Mouse (Mus musculus) lung, postnatal 0 days (tissue): ENCODE results near the gene Mrfap1.

ENCODE experiments used
- CTCF ChIP-seq: IDR thresholded peaks from 2 replicates; pipeline ENCODE4 v1.5.1; 2016; ENCODE audit warnings: antibody characterized with exemption, mild to moderate bottlenecking
- EP300 ChIP-seq: IDR thresholded peaks from 2 replicates; pipeline ENCODE4 v1.6.1; 2016; ENCODE audit warnings: antibody characterized with exemption, mild to moderate bottlenecking, control low read depth

DNA sequence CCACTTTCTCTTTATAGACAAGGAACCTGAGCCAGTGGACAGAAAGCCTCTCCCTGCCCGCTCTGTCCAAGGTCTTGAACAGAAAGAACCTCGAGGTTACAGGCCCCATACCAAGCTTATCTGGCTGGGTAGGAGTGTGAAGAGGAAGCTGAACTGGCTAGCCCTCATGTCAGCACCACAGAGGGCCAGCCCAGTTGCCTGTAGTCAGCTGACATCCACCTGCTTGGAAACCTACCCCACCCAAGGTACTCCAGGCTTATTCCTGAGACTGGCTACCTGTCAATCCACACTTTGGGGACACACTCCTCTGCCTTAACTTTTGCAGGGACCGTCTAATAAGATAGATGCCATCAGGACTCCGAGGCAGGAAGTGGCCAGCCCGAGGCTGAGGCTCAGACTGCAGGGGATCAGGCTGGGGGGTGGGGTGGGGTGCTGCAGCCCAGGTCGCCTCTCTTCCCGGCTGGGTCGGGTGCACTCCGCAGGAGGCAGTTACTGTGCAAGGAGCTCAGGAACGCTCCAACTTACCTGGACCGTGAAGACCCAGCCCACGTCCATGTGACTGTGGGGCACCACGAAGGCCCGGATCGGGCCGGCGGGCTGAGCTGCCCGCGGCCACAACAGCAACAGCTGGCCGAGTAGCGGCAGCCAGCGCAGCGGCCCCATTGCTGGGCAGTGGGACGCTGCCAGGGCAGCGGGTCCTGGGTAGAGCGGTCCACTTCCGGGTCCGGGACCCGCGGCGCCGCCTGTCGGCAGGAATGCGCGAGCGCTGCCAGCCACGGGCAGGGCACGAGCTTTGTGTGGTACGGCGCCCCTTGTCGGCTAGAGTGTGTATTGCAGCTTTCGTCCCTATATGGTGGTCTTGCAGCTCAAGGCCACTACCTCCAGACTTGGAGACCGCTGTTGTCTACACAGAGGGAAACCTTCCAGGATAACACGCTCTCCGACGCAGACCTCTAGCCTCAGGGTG lies 33.6 kb upstream of the Mrfap1 start, which contains the start of gene Man2b2:
- TF ChIP-seq CTCF (peak; percentile 100), EP300 (no peak)
